Mouse (Mus musculus): Measurements from ENCODE around the gene Olfr1532-ps1. TPM values are rescaled to one million over a fixed set of nuclear protein-coding genes. Genes with fewer than 3 reads are reported as not detected.
"Not testable (repeated sequence)": the region's sequence is repeated elsewhere in the genome, so short reads cannot be mapped to it uniquely, and the experiment has no call there.

Olfr1532-ps1 gene
- polyA plus RNA-seq (2014; fragmentation: Nextera tagmentation; extraction: Ambion mirVana): not detected in 2 replicates

GRCm38 (mm10) chr7:106907676-106908075, at the start of gene Olfr1532-ps1:
Gene Olfr1532-ps1, plus strand, starts transcription at chr7:106908001.
- WGBS: 66% methylated on average over 2 of the region's 2 CpGs
- no peak for ATAC-seq (ENCODE audit: insufficient number of reproducible peaks, insufficient read depth, low FRiP score, low read depth)
- no peaks in the 10 kb centered on the region for H3K27me3 ChIP-seq (ENCODE audit: control insufficient read depth, insufficient read depth, low read length)
- no peaks in the 10 kb centered on the region for H3K4me1 ChIP-seq (ENCODE audit: control insufficient read depth, insufficient read depth, low read length)
- H3K27ac ChIP-seq (ENCODE audit: low read length): no peak within 1 kb of the TSS
- H3K36me3 ChIP-seq (ENCODE audit: control insufficient read depth, insufficient read depth, low read length): no peaks in the 10 kb centered on the region
- no peak within 1 kb of the TSS for H3K4me3 ChIP-seq (ENCODE audit: low read depth, low read length)
- H3K9ac ChIP-seq (replicated peaks; ENCODE audit: low read depth, low read length): no peak within 1 kb of the TSS
- no peaks in the 10 kb centered on the region for H3K9me3 ChIP-seq (ENCODE audit: control insufficient read depth, low read depth, low read length)
- H3K4me2 ChIP-seq (replicated peaks; ENCODE audit: low read depth, low read length): no peak within 1 kb of the TSS

DNA sequence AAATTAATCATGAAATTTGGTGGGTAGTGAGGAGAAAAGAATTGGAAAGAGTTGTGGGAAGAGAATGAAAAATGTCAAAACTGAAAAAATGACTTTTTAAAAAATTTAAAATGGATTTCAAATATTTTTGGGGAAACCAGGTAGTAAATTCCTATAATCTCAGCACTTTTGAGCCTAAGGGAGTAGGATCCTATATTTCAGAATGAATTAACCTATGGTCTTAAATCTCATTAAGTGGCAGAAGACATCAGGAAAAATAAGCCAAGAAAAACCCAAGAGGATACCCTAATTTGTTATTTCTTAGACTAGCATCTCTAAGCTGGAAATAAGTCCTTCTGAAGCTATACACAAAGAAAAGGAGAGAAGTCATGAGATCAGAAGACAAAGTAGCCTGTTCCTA, 44.9 kb upstream of the Olfr1532-ps1 start, which contains the start of gene Olfr704:
TSS of gene Olfr704 (plus strand) at position 301 of the 400 bp plus-strand sequence.
- Histone ChIP-seq H3K9ac (replicated peaks; ENCODE audit: low read depth, low read length) (no peak within 1 kb of the TSS), H3K27me3 (ENCODE audit: control insufficient read depth, insufficient read depth, low read length) (no peaks in the 10 kb centered on the region), H3K4me3 (ENCODE audit: low read depth, low read length) (no peak within 1 kb of the TSS), H3K27ac (ENCODE audit: low read length) (no peak within 1 kb of the TSS), H3K4me1 (ENCODE audit: control insufficient read depth, insufficient read depth, low read length) (no peaks in the 10 kb centered on the region), H3K9me3 (ENCODE audit: control insufficient read depth, low read depth, low read length) (no peaks in the 10 kb centered on the region), H3K4me2 (replicated peaks; ENCODE audit: low read depth, low read length) (no peak within 1 kb of the TSS), H3K36me3 (ENCODE audit: control insufficient read depth, insufficient read depth, low read length) (no peaks in the 10 kb centered on the region)
- ATAC-seq (ENCODE audit: insufficient number of reproducible peaks, insufficient read depth, low FRiP score, low read depth): no peak

- ATAC-seq (ENCODE audit: insufficient number of reproducible peaks, insufficient read depth, low FRiP score, low read depth): no peak
- H3K9ac ChIP-seq (replicated peaks; ENCODE audit: low read depth, low read length): no peak within 1 kb of the TSS
- H3K27ac ChIP-seq (ENCODE audit: low read length): no peak within 1 kb of the TSS
- no peaks in the 10 kb centered on the region for H3K4me1 ChIP-seq (ENCODE audit: control insufficient read depth, insufficient read depth, low read length)
- H3K4me2 ChIP-seq (replicated peaks; ENCODE audit: low read depth, low read length): no peak within 1 kb of the TSS
- H3K4me3 ChIP-seq (ENCODE audit: low read depth, low read length): no peak within 1 kb of the TSS
- no peaks in the 10 kb centered on the region for H3K27me3 ChIP-seq (ENCODE audit: control insufficient read depth, insufficient read depth, low read length)
- 77% methylated on average over 3 of the region's 3 CpGs for WGBS
- H3K9me3 ChIP-seq (ENCODE audit: control insufficient read depth, low read depth, low read length): no peaks in the 10 kb centered on the region
- no peaks in the 10 kb centered on the region for H3K36me3 ChIP-seq (ENCODE audit: control insufficient read depth, insufficient read depth, low read length)
Observed at GRCm38 (mm10) chr7:106876791-106877190, 31.0 kb upstream of the Olfr1532-ps1 start, which contains the start of gene Olfr705. Gene Olfr705, minus strand, starts transcription at chr7:106876891.

- H3K9ac ChIP-seq (replicated peaks; ENCODE audit: low read depth, low read length): no peak within 1 kb of the TSS
- H3K27ac ChIP-seq (ENCODE audit: low read length): no peak within 1 kb of the TSS
- no peaks in the 10 kb centered on the region for H3K4me1 ChIP-seq (ENCODE audit: control insufficient read depth, insufficient read depth, low read length)
- no peaks in the 10 kb centered on the region for H3K36me3 ChIP-seq (ENCODE audit: control insufficient read depth, insufficient read depth, low read length)
- H3K27me3 ChIP-seq (ENCODE audit: control insufficient read depth, insufficient read depth, low read length): no peaks in the 10 kb centered on the region
- ATAC-seq (ENCODE audit: insufficient number of reproducible peaks, insufficient read depth, low FRiP score, low read depth): no peak
- H3K9me3 ChIP-seq (ENCODE audit: control insufficient read depth, low read depth, low read length): no peaks in the 10 kb centered on the region
- WGBS: 84% methylated on average over 2 of the region's 2 CpGs
- no peak within 1 kb of the TSS for H3K4me3 ChIP-seq (ENCODE audit: low read depth, low read length)
- no peak within 1 kb of the TSS for H3K4me2 ChIP-seq (replicated peaks; ENCODE audit: low read depth, low read length)
Observed at GRCm38 (mm10) chr7:106888062-106888461, 19.7 kb upstream of the Olfr1532-ps1 start, which contains the start of gene Olfr706. Gene Olfr706, minus strand, starts transcription at chr7:106888162.

DNA sequence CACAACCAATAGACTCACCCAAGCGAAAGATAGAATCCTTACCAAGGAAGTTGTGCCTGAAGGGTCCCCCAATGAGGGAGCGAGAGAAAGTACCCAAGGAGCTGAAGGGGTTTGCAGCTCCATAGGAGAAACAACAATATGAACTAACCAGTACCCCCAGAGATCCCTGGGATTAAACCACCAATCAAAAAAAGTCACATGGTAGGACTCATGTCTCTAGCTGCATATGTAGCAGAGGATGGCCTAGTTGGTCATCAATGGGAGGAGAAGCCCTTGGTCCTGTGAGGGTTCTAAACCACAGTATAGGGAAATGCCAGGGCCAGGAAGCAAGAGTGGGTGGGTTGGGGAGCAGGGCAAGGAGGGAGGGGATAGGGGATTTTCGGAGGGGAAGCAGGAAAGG, 6.7 kb upstream of the Olfr1532-ps1 start, which contains the start of gene Olfr707:
TSS of gene Olfr707 (minus strand) at position 101 of the 400 bp plus-strand sequence.
- not testable (repeated sequence) for H3K27me3 ChIP-seq (ENCODE audit: control insufficient read depth, insufficient read depth, low read length); ATAC-seq (ENCODE audit: insufficient number of reproducible peaks, insufficient read depth, low FRiP score, low read depth); H3K4me2 ChIP-seq (replicated peaks; ENCODE audit: low read depth, low read length); H3K4me1 ChIP-seq (ENCODE audit: control insufficient read depth, insufficient read depth, low read length); H3K4me3 ChIP-seq (ENCODE audit: low read depth, low read length); H3K27ac ChIP-seq (ENCODE audit: low read length); H3K36me3 ChIP-seq (ENCODE audit: control insufficient read depth, insufficient read depth, low read length); H3K9ac ChIP-seq (replicated peaks; ENCODE audit: low read depth, low read length); H3K9me3 ChIP-seq (ENCODE audit: control insufficient read depth, low read depth, low read length)
- 80% methylated on average over 3 of the region's 3 CpGs for WGBS

DNA sequence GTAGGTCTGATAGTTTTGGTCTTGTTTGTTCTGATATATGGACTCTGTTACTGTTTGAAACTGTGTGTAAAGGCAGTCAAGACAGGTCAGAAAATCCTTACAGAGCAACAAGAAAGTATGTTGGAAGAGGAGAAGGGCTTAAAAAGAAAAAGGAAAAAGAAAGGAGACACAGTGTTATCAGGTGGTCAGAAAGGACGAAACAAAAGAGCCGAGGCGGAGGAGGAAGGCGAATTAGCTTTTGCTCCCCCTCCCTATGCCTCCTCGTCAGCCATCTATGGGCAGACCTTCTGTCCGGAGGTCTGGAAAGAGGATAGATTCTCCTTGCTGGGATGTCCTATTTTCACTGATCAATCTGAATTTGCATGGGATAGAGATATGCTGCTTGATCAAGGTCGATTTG, 13.2 kb downstream of the Olfr1532-ps1 start:
- H3K36me3 ChIP-seq (ENCODE audit: control insufficient read depth, insufficient read depth, low read length); H3K4me1 ChIP-seq (ENCODE audit: control insufficient read depth, insufficient read depth, low read length); H3K9ac ChIP-seq (replicated peaks; ENCODE audit: low read depth, low read length); H3K4me3 ChIP-seq (ENCODE audit: low read depth, low read length); H3K27ac ChIP-seq (ENCODE audit: low read length); H3K4me2 ChIP-seq (replicated peaks; ENCODE audit: low read depth, low read length); ATAC-seq (ENCODE audit: insufficient number of reproducible peaks, insufficient read depth, low FRiP score, low read depth); H3K9me3 ChIP-seq (ENCODE audit: control insufficient read depth, low read depth, low read length); H3K27me3 ChIP-seq (ENCODE audit: control insufficient read depth, insufficient read depth, low read length): not testable (repeated sequence)
- WGBS: 90% methylated on average over 2 of the region's 7 CpGs

- Histone ChIP-seq H3K4me3 (ENCODE audit: low read depth, low read length) (no peak within 1 kb of the TSS), H3K4me2 (replicated peaks; ENCODE audit: low read depth, low read length) (no peak within 1 kb of the TSS), H3K4me1 (ENCODE audit: control insufficient read depth, insufficient read depth, low read length) (no peaks in the 10 kb centered on the region), H3K9me3 (ENCODE audit: control insufficient read depth, low read depth, low read length) (no peaks in the 10 kb centered on the region), H3K27me3 (ENCODE audit: control insufficient read depth, insufficient read depth, low read length) (no peaks in the 10 kb centered on the region), H3K36me3 (ENCODE audit: control insufficient read depth, insufficient read depth, low read length) (no peaks in the 10 kb centered on the region), H3K9ac (replicated peaks; ENCODE audit: low read depth, low read length) (no peak within 1 kb of the TSS), H3K27ac (ENCODE audit: low read length) (no peak within 1 kb of the TSS)
- no peak for ATAC-seq (ENCODE audit: insufficient number of reproducible peaks, insufficient read depth, low FRiP score, low read depth)
Observed at GRCm38 (mm10) chr7:106932119-106932518, 24.3 kb downstream of the Olfr1532-ps1 start, which contains the start of gene Olfr709-ps1. Gene Olfr709-ps1, minus strand, starts transcription at chr7:106932219.

DNA sequence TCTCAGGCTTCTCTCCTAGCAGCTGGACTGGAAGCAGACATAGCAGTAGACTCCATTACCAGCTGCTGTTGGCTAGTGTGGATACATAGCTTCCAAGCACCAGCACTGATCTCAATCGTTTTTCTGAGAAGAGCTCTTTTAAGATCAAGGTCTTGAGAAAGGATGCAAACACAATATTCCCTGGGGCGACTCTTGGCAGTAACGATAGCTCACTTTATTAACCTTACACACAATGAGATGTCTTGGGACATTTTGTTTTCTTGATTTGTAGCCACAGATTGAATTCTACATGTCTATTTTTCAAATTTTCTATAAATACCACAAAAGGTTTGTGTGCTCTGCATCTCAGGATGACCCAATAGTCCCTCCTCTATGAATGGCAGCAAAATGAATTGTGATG, 40.4 kb downstream of the Olfr1532-ps1 start, which contains the start of gene Olfr710:
TSS of gene Olfr710 (minus strand) at position 101 of the 400 bp plus-strand sequence.
- WGBS: 79% methylated on average over 3 of the region's 3 CpGs
- H3K4me2 ChIP-seq (replicated peaks; ENCODE audit: low read depth, low read length): no peak within 1 kb of the TSS
- no peak for ATAC-seq (ENCODE audit: insufficient number of reproducible peaks, insufficient read depth, low FRiP score, low read depth)
- no peak within 1 kb of the TSS for H3K27ac ChIP-seq (ENCODE audit: low read length)
- no peaks in the 10 kb centered on the region for H3K36me3 ChIP-seq (ENCODE audit: control insufficient read depth, insufficient read depth, low read length)
- no peaks in the 10 kb centered on the region for H3K4me1 ChIP-seq (ENCODE audit: control insufficient read depth, insufficient read depth, low read length)
- no peak within 1 kb of the TSS for H3K4me3 ChIP-seq (ENCODE audit: low read depth, low read length)
- no peaks in the 10 kb centered on the region for H3K27me3 ChIP-seq (ENCODE audit: control insufficient read depth, insufficient read depth, low read length)
- H3K9ac ChIP-seq (replicated peaks; ENCODE audit: low read depth, low read length): no peak within 1 kb of the TSS
- H3K9me3 ChIP-seq (ENCODE audit: control insufficient read depth, low read depth, low read length): no peaks in the 10 kb centered on the region

- Histone ChIP-seq H3K27me3 (ENCODE audit: control insufficient read depth, insufficient read depth, low read length) (no peaks in the 10 kb centered on the region), H3K9ac (replicated peaks; ENCODE audit: low read depth, low read length) (no peak within 1 kb of the TSS), H3K9me3 (ENCODE audit: control insufficient read depth, low read depth, low read length) (no peaks in the 10 kb centered on the region), H3K4me3 (ENCODE audit: low read depth, low read length) (no peak within 1 kb of the TSS), H3K4me1 (ENCODE audit: control insufficient read depth, insufficient read depth, low read length) (no peaks in the 10 kb centered on the region), H3K4me2 (replicated peaks; ENCODE audit: low read depth, low read length) (no peak within 1 kb of the TSS), H3K27ac (ENCODE audit: low read length) (no peak within 1 kb of the TSS), H3K36me3 (ENCODE audit: control insufficient read depth, insufficient read depth, low read length) (no peaks in the 10 kb centered on the region)
- no peak for ATAC-seq (ENCODE audit: insufficient number of reproducible peaks, insufficient read depth, low FRiP score, low read depth)
- WGBS: 81% methylated on average over 1 of the region's 1 CpGs
Observed at GRCm38 (mm10) chr7:106963837-106964236, 56.0 kb downstream of the Olfr1532-ps1 start, which contains the start of gene Olfr6. Gene Olfr6, minus strand, starts transcription at chr7:106963937.
